Mouse (Mus musculus) liver, adult 2 months (tissue): Measurements from ENCODE around the gene Phtf2.

ENCODE experiments used
- CTCF ChIP-seq: fragments of 200-500 bp; IDR thresholded peaks from 2 replicates; pipeline ENCODE4 v1.5.1; 2011; ENCODE audit warnings: low read depth, low read length, control low read depth
- POLR2A ChIP-seq: fragments of 200-500 bp; IDR thresholded peaks from 2 replicates; pipeline ENCODE4 v1.6.1; 2011; ENCODE audit warnings: low read length, control low read depth; ENCODE audit not compliant: insufficient read depth; ENCODE audit errors: extremely low read depth

- TF ChIP-seq POLR2A (no peak), CTCF (no peak)
Measured at GRCm38 (mm10) chr5:20779191-20779590, 102.7 kb downstream of the Phtf2 start.
